Comparison of ENCODE assay signal across 13 mouse cellular contexts in the genomic region with DNA sequence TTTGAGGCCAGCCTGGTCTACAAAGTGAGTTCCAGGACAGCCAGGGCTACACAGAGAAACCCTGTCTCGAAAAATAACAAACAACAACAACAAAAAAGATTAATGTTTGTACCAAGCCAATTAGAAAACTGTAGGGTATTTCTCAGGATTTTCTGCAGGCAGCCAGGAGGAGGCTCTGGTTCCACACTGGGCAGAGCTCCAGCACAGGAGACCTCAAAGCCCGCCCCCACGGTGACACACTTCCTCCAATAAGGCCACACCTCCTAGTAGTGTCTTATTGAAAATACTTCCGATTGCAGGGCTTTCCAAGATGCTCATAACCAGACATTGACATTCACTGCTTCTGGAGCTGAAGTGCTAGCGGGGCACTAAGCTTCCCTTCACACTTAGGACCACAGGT. TPM values are rescaled to one million over a fixed set of nuclear protein-coding genes. Genes with fewer than 3 reads are reported as not detected.
DNase-seq lines count a peak whose midpoint lies in the region; ATAC-seq lines count a peak whose summit lies in the region.
"Not testable (repeated sequence)": the region's sequence is repeated elsewhere in the genome, so short reads cannot be mapped to it uniquely, and the experiment has no call there.
"Had no signal": no experiment of that assay in that cellular context is flagged by ENCODE, and none has a peak within 500 bp of the region (broad histone marks: within the 10 kb centered on the region; RNA-seq: fewer than 3 reads in every experiment).

No protein-coding gene starts in this region.

- not testable (repeated sequence) for H3K4me3 ChIP-seq in brown adipose tissue, adult 24 weeks (ENCODE audit: insufficient read depth, low read depth, low read length)

- not testable (repeated sequence) for H3K4me1 ChIP-seq in brown adipose tissue, adult 24 weeks (ENCODE audit: control insufficient read depth, insufficient read depth, insufficient read length, low read length)

- DNase-seq in 3134 (ENCODE audit: extremely low read depth, insufficient read length, low spot score), result peak; percentile 70
- peak; percentile 37 for DNase-seq in CD4-positive, CD25-positive, alpha-beta regulatory T cell, adult 2 months (ENCODE audit: low read depth, low spot score)
- DNase-seq in NIH3T3 (ENCODE audit: low read depth), result peak; percentile 50
- DNase-seq in heart, adult 11 months, result peak; percentile 88
- peak; percentile 44 for DNase-seq in kidney, adult 9 months
- DNase-seq in spleen, adult 12 weeks (ENCODE audit: low spot score), result peak; percentile 14

- ATAC-seq in megakaryocyte, adult 5-6 weeks (ENCODE audit: poor library complexity, severe bottlenecking), result peak; percentile 92

- peak overlapping the region; percentile 48; the same call in 1 of the 2 replicates for H3K27ac ChIP-seq in brown adipose tissue, adult 24 weeks (replicated peaks; ENCODE audit: low read depth, low read length)

RNA-seq across cellular contexts. Expression of gene Tnfsf10, which starts 25.9 kb away (rescaled TPM):
- polyA plus RNA-seq in brown adipose tissue, adult 24 weeks (2012; ENCODE audit: insufficient read depth, insufficient read length, missing spikeins), result 4.5 and 6.3 TPM in 2 replicates
- total RNA-seq in megakaryocyte, adult 5-6 weeks (2015), result 1.0 and 1.1 TPM in 2 replicates
- total RNA-seq in megakaryocyte, adult 5-6 weeks (2017), result 1.5 and 1.6 TPM in 2 replicates
- polyA plus RNA-seq: embryonic facial prominence, embryonic 10.5 days; heart, embryonic 12.5 days; midbrain, embryonic 11.5 days; myocyte; neural tube, embryonic 12.5 days had no signal

Comparison
In these comparisons a context has a peak if more than half of its experiments do, and no peak if none do; other contexts are left out.
1. DNase-seq: peak in every context shown above with its lines; median percentile 88 in heart, adult 11 months; 70 in 3134; 50 in NIH3T3; 44 in kidney, adult 9 months; 37 in CD4-positive, CD25-positive, alpha-beta regulatory T cell, adult 2 months; 14 in spleen, adult 12 weeks.